Comparison of ENCODE assay signal across 7 mouse cellular contexts in genomic region chr13:51314541-51314977, GRCm38 (mm10).
DNase-seq lines count a peak whose midpoint lies in the region; ATAC-seq and TF ChIP-seq lines count a peak whose summit lies in the region.

No protein-coding gene starts in this region.

- peak; percentile 85 for ATAC-seq in hindbrain, embryonic 13.5 days (ENCODE audit: low FRiP score)
- ATAC-seq in lung, embryonic 15.5 days (ENCODE audit: borderline replicate concordance, extremely low read depth, low FRiP score, low TSS enrichment): peak; percentile 86

- WGBS in hindbrain, embryonic 13.5 days: 4% methylated on average over 5 of the region's 5 CpGs
- WGBS in lung, embryonic 15.5 days: 17% methylated on average over 5 of the region's 5 CpGs

- H3K4me2 ChIP-seq in hindbrain, embryonic 13.5 days: no peak overlapping the region
- H3K4me2 ChIP-seq in lung, embryonic 15.5 days: no peak overlapping the region

- no peaks in the 10 kb centered on the region for H3K9me3 ChIP-seq in hindbrain, embryonic 13.5 days
- H3K9me3 ChIP-seq in lung, embryonic 15.5 days: no peaks in the 10 kb centered on the region

- TF ChIP-seq POLR2A in brain, embryonic 14.5 days (IDR thresholded peaks at IDR 0.05; ENCODE audit: borderline replicate concordance, extremely low read depth, insufficient read depth, insufficient read length, poor library complexity, severe bottlenecking): no peak

- H3K9ac ChIP-seq in hindbrain, embryonic 13.5 days: peak overlapping the region; percentile 20; the same call in 1 of the 2 replicates
- no peak overlapping the region for H3K9ac ChIP-seq in lung, embryonic 15.5 days

- H3K36me3 ChIP-seq in hindbrain, embryonic 13.5 days: no peaks in the 10 kb centered on the region
- H3K36me3 ChIP-seq in lung, embryonic 15.5 days: no peaks in the 10 kb centered on the region

- TF ChIP-seq CTCF in brain, embryonic 14.5 days (IDR thresholded peaks at IDR 0.05; ENCODE audit: borderline replicate concordance, extremely low read depth, insufficient read depth, insufficient read length): no peak

- no peaks in the 10 kb centered on the region for H3K27me3 ChIP-seq in hindbrain, embryonic 13.5 days
- no peaks in the 10 kb centered on the region for H3K27me3 ChIP-seq in lung, embryonic 15.5 days

- DNase-seq in MN1 (ENCODE audit: low spot score): peak; percentile 83
- DNase-seq in brain, embryonic 14.5 days (ENCODE audit: low read depth): peak; percentile 94
- DNase-seq in gastrocnemius, adult 8-10 months (ENCODE audit: low spot score in 2 of 2): peak; percentile 31 to 45
- DNase-seq in retina, postnatal 1 day: peak; percentile 83
- no peak for DNase-seq in right cerebral cortex, postnatal 36 days (ENCODE audit: low spot score in 2 of 2)

- H3K27ac ChIP-seq in hindbrain, embryonic 13.5 days: peak overlapping the region; percentile 83
- peak overlapping the region; percentile 91 for H3K27ac ChIP-seq in lung, embryonic 15.5 days

- peaks cover 42% of the 10 kb centered on the region for H3K4me1 ChIP-seq in hindbrain, embryonic 13.5 days (replicated peaks)
- H3K4me1 ChIP-seq in lung, embryonic 15.5 days: peaks cover 55% of the 10 kb centered on the region

- no peak overlapping the region for H3K4me3 ChIP-seq in hindbrain, embryonic 13.5 days
- no peak overlapping the region for H3K4me3 ChIP-seq in lung, embryonic 15.5 days

Comparison
In these comparisons a context has a peak if more than half of its experiments do, and no peak if none do; other contexts are left out.
1. DNase-seq: peak in MN1 (single experiment), brain, embryonic 14.5 days (single experiment), gastrocnemius, adult 8-10 months (2 of 2) and retina, postnatal 1 day (single experiment); none in right cerebral cortex, postnatal 36 days (0 of 2).